Mouse (Mus musculus) lung, adult 18-20 months (tissue): Measurements from ENCODE around the gene Clmn.

Source experiments
- DNase-seq, 2 experiments: peaks; one replicate each; pipeline ENCODE4 v3.0.0; 2022; ENCODE audit warnings: mixed read lengths in 2 of 2

The Clmn gene

DNA sequence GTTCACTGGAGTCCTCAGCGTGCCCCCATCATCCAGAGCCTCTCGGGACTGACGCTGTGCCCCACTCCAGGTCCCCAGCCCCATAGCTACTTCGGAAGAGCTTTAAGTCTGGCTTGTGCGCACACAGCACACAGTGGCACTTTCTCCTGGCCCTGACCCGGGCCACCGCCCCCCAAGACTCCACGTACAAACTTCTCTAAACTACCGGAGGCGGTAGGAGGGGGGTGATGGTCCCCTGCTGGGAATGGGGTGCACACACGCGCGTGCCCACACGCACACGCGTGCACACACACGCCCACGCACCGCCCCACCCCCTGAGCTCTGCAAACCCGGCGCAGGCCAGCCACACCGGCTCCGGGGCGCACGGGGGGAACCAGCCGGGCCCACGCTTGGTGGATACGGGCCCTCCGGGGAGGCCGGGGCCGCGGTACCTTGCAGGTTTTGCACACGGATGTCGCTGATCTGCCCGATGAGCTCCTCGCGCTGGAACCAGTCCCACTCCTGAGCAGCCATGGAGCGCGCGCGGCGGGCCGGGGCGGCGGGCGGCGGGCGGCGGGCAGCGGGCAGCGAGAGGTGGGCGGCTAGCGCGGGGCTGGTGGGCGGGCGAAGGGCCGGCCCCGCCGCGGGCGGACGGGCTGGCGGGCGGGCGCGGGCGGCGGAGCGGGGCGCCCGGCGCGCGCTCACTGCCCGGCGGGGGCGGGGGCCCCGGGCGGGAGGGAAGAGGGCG, at the start of gene Clmn:
TSS of gene Clmn (minus strand) at position 638 of the 727 bp plus-strand sequence.
- DNase-seq, result peak in 1 of 2 experiments; percentile 18

DNA sequence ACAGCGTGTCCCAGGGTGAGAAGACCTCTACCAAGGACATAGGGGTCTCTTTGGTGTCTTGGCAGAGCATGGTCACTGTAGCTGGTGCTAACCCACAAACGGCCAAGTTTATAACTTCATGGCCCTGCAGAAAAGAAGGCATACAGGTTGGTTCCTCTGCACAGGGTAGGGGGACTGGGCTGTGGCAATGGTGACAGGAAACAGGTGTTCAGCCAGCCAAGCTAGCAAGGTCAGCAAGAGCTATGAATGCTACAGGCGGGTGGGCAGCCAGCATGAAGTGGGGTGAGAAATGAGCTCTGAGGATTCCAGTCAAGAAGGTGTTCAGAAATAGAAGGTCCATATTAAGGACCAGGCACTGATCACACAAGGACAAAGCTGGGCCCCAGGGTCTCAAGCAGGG, 48.1 kb upstream of the Clmn start:
- no peak for DNase-seq

DNA sequence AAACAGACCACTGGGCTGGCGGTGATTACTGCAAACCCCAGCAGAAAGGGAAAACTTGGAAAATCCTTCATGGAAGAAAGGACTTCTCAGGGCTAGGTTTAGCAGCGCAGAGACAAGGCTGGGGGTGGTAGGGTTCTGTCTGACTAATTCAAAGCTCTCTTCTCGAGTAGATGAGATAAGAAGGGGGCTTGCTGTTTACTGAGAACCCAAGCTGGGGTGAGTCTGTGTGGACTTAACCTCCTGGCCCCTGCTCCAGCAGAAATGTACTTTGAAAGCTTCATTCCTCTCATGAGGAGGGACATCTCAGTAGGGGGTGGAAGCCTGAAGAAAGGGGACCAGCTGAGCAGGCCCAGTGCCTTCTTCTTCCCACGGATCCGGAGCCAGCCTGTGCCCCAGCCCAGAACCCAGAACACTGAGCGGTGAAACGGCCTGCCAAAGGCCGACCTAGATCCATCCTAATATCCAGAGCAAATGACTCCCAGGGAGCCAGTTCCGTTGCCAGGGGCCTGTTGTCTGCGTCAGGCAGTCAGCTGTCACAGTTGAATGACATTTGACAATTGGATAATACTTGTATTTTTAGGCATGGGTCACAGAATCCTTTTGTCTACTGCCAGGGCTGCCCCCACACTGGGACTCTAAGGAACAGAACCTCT, 47.5 kb upstream of the Clmn start:
- no peak for DNase-seq

DNA sequence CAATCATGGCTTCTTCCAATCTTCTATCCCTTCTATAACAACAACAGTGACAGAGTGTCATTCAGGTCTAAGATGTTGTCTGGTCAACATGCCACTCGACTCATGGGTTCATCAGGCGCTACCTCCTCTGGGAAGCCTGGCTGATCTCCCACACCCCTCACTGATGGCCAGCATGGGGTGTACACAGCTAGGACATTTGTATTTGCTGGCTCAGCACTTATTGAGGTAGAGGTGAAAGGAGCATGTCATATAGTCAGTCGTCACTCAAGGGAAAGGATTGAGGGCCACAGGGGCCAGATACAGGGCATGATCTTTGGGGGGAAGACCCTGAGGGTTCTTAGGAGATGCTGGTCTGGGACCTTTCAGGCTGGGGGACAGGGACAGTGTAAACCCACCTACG, 44.9 kb upstream of the Clmn start:
- no peak for DNase-seq

DNA sequence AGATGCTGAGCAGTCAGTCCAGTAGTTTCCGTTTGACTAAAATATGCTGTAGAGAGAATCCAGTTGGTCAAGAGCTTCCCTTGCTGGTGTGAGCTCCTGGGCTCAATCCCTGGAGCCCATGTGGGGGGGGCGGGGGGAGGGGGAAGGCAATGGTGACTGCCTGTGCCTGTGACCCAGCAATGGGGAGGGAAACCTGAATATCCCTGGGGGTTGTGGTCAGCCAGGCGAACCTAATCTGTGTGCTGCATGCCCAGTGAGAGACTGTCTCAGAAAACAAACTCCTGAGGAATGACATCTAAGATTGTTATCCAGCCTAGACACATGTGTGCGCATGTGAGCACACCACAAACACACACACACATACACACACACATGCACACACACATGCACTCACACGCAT, 44.1 kb upstream of the Clmn start:
- DNase-seq, result no peak

DNA sequence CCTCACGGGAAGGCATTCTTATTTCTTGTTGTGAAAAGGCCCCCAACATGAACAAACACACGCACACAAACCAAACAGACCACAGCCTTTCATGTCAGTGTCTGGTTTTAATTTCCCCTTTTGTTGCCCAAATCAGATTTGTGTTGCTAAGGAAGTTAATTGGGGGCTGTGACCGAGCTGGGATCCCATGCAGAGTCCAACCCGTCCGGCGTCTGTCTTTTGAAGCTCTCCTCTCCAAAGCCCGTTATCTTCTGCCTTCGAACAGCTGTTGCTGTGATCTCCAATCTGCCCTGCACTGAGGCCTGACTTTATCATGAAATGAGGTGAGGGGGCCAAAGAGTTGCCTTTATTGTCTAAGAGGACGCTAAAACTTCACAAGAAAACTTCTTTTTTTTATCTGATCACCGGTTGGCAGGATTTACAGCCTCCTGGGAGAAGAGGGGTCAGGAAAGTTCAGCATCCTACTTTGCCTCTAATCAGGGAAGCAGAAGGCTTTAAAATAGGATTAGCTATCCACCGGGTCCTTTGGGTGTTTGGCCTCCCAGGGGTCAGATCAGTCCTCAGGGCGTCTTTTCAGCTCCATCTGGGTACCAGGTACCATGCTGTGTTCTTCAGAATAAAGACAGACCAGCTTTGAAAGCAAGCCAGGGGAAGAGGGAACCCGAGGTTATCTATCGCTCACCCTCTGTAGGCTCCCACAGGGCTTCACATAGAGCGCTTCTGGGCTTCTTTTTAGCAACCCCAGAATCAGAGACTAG, 43.3 kb upstream of the Clmn start:
- no peak for DNase-seq

DNA sequence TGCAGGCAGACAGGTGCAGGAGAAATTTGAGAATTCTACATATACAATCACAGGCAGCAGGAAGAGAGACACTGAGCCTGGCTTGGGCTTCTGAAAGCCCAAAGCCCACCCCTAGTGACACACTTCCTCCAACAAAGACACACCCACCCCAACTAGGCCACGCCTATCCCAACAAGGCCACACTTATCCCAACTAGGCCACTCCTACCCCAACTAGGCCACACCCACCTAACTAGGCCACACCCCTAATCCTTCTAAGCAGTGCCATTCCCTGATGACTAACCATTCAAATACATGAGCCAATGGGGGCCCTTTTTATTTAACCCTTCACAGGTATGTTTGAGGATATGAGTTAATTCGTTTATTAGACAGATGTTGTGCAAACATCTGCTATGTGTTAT, 42.3 kb upstream of the Clmn start:
- no peak for DNase-seq

DNA sequence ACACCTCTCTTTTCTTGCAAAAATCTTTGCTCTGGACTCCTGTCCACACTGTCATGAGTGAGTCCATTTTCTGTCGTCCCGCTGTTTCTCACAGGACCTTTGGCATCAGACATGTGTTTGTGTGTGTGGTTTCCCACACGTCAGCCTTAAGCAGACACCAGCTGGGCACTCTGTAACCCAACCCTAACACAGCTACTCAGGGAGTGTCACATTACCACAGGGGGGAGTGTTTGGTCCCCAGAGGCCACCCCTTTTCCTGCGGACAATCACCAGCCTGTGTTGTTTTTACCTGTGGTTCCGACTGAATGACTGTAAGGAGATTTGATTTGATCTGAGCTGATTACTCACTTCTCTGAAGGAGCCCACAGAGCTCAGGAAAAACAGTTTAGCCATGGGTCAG, 39.3 kb upstream of the Clmn start:
- DNase-seq, result peak; percentile 33 to 56

DNA sequence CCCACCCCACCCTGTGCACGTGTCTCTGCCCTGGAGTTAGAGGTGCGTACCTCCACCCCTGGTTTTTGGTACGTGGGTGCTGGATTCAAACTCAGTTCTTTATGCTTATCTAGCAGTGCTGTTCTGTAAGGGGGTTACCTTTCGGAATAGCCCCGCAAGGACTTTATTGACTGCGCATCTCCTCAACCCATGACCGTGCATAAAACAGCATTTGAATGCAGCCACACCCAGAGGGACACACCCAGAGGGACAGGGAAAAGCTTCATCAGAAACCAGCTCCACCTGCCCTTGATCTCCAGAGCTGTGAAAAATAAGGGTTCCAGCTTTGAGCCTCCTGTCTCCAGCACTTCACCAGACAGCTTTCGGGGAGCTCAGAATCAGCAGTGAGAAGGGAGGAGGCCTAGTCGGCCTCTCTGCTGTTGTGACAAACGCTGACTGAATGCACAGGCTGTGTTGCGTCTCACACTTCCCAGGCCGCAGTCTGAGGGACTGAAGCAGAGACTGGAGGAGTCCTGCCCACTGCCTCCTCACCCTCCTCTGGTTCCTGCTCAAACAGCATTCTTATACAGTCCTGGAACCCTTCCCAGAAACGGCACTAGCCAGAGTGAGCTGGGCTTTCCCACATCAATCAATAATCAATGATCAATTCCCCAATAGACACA, 37.6 kb upstream of the Clmn start:
- no peak for DNase-seq

DNA sequence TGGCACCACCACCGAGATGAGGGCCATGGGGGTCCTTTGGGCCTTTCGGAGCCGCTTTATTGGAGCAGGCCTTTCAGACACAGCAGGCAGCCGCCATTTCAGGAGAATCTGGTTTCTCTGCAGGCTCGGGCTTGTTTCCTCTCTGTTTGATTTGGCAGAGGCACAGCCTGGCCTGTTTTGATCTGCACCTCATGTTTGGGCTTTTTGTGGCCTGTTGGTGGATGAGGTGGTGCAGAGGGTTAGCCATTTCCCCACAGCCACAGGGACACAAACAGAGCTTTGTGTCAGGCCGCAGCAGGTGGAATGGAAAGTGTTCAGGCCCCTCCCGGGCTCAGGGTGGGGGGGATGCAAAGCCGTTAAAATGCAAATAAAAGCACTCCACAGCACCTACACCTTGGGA, 36.4 kb upstream of the Clmn start:
- peak; percentile 23 to 47 for DNase-seq

DNA sequence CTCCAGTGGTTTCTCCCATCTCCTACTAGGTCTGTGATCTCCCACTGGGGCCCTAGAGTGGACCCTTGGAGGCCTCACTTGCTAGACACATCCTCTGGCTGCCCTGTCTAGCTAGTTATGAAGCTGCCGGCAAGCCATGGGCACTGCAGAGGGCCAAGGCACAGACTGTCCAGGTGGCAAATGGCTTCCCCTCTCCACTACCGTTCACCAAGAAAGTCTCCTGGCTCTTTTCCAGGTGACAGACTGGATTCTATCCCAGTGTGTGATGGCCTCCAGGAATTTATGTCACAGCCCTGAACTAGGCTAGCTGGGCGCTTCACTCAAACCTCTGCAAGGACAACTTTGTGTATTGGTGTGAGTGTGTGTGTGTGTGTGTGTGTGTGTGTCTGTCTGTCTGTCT, 35.0 kb upstream of the Clmn start:
- no peak for DNase-seq

DNA sequence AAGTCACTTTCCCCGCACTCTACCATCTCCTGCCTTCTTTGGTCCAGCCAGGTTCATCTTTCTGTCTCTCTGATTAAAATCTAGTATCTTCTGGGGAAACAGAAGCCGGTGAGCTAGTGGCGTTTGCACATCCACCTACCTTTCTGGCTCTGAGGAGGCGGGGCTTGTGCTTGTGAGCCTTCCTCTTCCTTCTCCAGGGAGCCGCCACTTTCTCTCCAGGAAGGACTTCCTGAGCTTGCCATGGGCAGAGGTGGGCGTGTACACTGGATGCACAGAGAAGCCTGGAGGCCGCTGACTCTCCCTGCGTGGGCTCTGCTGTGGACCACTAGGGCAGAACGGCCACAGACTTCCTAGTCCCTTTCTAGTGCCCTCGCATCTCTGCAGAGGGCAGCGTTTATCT, 34.3 kb upstream of the Clmn start:
- DNase-seq, result no peak

DNA sequence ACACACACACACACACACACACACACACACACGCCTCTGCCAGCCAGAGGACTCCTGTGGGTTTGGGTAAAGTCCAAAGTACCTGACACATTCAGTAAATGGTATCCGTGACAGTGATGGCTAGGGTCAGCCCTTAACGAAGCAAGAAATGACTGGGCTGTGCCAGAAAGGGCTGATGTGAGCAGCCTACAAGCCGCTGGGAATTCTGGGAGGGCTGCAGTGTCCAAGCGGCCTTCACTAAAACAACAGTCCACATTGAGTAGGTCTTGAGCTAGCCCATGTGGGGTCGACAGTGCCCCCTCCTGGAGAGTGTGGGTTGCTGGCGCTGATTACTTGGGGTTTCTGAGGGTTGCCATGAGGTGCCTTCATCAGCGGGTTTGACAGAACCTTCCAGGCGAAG, 33.8 kb upstream of the Clmn start:
- peak in 1 of 2 experiments; percentile 12 for DNase-seq

DNA sequence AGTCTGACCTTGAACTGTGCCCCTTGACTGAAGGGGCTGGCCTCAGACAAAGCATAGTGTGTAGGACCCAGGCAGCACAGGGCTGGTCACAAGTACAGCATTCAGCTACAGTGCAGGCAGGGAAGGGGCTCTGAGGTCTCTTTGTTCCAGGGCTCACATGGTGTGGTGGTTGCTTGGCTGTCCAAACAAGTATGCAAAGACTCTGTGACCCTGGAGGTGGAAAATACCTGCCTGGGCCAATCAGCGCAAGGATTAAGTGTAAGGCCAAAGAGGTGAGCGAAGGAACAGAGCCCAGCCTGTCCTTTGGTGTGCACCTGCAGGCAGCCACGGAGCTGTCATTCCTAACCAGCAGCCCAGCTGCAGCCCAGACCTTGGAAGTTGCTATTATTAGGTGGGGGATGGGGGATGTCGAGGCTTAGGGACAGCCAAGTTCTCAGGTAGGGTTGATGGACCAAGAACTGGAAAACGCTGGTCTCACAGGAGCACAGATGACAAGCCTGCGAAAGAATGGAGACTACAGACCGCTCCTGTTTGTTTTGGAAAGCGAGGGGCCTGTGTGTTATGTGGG, 32.3 kb upstream of the Clmn start:
- no peak for DNase-seq

DNA sequence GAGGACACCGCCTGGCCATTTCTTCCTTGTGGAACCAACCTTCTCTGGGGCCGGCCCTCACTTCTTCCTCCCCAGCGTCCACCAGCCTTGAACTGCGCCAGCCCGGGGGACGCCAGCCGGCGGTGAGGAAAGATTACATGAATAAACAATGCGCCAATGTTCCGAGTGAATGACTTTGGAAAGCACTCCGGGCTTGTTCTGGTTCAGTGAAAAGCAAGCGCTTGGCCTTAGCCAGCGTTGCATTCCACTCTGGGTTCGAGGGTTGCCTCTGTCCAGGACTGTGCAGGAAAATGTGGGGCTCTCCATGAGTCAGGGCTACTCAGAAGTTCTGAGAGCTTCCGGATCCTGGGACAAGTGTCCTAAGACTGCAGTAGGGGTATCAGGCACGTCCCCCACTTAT, 31.8 kb upstream of the Clmn start:
- DNase-seq, result peak; percentile 16 to 51

DNA sequence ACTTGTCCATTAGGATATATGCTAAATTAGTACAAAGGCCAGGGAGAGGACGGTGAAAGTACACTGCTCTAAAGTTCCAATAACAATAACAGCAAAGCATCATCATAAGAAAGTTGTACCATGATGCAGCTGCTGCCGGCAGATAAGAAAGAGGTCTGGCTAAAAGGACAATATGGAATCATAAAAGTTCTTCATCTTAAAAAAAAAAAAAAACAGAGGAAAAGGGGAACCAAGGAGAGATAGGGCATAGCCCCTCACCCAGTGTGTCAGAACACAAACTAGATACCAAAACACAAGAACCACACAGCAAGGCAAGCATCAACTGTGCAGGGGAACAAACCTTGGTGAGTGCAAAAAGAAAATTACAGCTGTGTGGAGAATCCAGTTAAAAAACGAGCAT, 27.4 kb upstream of the Clmn start:
- no peak for DNase-seq

DNA sequence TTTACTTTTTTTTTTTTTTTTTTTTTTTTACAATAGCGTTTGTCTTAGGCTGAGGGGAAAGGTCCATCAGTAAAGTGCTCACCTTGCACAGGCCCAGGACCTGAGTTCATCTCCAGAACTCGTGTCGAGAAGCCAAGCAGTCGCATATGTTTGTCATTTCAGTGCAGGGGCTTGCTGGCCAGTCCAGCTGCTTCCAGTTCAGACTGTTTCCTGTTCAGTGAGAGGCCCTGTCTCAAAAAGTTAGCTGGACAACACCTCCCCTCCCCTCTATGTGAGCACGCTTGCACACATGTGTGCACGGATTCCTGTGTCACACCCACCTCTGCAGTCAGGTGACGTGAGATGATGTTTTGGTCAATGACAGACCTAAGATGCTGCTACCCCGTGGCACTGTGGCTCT, 25.2 kb upstream of the Clmn start:
- no peak for DNase-seq

DNA sequence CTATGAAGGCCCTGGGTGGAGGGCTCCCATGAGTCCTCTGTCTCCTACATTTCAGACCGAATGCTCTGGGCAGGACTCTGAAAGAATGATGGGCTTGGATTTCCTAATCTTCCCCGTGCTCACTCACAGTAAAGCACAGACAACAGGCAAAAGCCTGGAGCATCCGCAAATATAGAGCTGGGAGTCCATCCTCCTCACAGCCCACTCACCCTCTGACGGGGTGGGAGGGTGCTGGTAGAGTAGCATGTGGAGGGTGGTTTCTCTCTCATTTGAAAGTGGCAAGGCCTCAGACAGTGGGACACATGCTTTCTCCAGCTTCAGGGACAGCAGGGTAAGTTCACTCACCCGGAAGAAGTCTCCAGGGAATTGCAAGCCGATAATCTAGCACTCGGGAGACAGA, 21.2 kb upstream of the Clmn start:
- DNase-seq, result no peak

DNA sequence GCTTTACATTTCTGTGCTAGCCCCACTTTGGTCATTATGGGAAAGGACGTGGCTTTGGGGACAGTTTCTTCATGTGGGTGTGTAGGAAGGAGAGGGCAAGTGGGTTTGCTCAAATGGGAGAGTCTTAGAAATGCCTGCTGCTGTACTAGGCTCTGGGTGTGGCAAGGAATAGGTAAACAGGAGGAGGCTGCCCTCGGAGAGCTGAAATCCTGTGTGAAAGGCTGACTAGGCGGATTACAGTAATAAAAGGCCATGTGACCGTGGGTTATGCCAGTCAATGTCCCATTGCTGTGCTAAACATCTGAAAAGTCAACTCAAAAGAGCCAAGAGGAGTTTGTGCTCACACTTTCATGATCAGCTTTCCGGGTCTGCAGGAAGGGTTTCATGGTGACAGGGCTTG, 17.7 kb upstream of the Clmn start:
- DNase-seq, result no peak

DNA sequence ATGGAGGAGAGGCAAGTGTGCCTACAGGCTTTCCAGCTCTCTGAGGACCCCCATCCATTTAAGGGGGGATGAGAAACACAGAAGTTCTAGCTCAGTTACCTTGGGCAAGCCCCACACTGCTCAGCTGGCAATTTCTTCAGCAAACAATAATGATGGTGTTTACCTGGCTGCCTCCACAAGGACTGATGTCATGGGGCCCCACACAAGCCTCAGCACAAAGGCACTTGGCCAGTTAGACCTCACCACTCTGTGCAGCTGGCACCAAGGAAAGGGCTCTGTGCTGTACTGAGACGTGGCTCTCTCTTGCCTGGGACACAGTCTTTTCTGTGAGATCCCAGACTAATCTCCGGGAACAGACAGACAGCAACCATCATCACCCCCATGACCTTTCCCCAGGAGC, 17.2 kb upstream of the Clmn start:
- peak in 1 of 2 experiments; percentile 35 for DNase-seq

DNA sequence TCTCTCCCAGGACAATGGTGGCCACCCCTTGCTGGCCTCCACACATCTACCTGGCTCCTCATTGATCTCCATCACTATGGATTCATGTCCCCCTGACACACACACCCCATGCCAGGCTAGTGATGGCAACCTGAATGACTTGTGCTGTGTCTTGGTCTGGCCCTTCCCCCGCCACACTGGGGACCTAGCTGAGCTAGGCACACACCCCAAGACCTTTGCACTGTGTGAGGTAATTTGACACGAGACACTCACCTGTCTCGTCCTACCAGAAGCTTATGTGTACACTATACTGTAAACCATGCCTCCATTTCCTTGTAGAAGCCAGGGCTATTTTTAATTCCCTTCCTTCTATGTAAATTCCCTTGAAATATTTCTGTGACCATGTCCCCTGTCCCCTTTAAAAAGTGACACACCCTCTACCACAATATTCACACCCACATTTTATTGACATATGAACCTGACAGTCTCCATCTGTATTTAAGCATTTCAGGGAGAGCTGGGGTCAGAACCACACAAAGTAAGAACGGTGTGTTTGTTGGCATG, 16.7 kb upstream of the Clmn start:
- DNase-seq, result no peak

DNA sequence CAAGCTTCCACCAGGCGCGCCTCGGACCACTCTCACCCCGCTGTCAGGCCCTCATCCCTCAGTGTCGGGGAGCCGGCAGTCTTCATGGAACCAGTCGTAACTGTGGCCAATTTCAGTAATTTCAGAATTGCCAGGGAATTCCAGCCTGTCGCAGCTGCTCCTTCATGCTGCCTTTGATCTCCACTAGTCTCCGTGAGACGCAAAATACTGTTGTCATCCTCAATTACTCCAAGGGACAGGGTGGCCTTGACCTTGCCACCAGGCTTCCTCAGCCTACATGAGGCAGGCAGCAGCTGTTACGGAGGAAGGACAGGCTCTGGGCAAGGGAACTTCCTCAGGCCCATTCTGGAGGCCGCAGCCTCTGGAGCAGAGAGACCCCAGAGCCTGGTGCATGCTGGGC, 15.5 kb upstream of the Clmn start:
- no peak for DNase-seq

DNA sequence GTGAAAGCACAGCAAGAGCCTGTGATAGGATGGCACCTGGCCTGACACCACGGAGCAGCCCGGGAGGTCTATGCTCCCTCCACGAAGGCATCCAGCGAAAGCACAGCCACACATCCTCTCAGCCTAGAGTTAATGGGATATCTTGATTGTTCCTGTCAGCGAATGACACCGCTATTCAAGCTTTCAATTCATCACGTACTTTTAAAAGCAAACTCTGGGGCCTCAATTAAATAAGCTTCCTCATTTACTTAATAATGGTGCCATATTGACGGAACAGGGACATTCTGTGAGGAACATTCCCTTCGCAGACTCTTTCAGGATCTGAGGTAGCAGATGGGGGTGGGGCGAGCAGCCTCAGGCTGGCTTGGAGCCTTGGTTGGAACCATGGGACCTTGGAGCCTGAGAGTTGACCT, 14.7 kb upstream of the Clmn start:
- no peak for DNase-seq
